ENCODE assay signal across 17 mouse cellular contexts in the genomic region with DNA sequence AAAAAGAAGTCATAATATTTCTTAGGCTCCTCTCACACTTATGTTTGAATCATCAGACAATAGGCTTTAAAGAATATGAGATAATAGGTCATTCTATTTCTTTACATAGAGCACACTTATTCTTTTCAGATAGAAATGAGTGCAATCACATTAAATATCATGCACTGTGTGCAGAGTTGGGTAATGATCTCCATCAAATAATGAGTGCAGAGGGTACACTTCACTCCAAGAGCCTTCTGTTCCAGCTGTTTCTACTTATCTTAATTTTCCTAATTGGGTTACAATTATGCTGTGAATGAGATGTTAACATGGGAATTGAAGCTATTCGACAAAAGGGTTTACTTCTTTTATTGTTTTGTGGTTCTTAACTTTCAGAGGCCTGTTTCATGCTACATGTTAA.
"Had no signal": no experiment of that assay in that cellular context is flagged by ENCODE, and none has a peak within 500 bp of the region (broad histone marks: within the 10 kb centered on the region; RNA-seq: fewer than 3 reads in every experiment).

No protein-coding gene starts in this region.

- H3K9ac ChIP-seq: kidney, embryonic 15.5 days; liver, embryonic 13.5 days; midbrain, embryonic 12.5 days; midbrain, embryonic 15.5 days; neural tube, embryonic 13.5 days had no signal

- H3K27ac ChIP-seq: kidney, embryonic 15.5 days; left cerebral cortex, adult 2 months; liver, embryonic 13.5 days; midbrain, embryonic 12.5 days; midbrain, embryonic 15.5 days; neural tube, embryonic 13.5 days had no signal

- H3K4me1 ChIP-seq: kidney, embryonic 15.5 days; liver, embryonic 13.5 days; midbrain, embryonic 12.5 days; midbrain, embryonic 15.5 days; neural tube, embryonic 13.5 days had no signal

- H3K4me3 ChIP-seq: kidney, embryonic 15.5 days; left cerebral cortex, adult 2 months; liver, embryonic 13.5 days; midbrain, embryonic 12.5 days; midbrain, embryonic 15.5 days; myocyte; neural tube, embryonic 13.5 days had no signal

- ATAC-seq: midbrain, embryonic 15.5 days had no signal

- H3K36me3 ChIP-seq: kidney, embryonic 15.5 days; liver, embryonic 13.5 days; midbrain, embryonic 12.5 days; midbrain, embryonic 15.5 days; neural tube, embryonic 13.5 days had no signal

- DNase-seq: kidney, adult 8-10 months; kidney, postnatal 10 days; kidney, postnatal 36 days; layer of hippocampus, postnatal 36 days; liver, embryonic 13.5 days; lung, adult 2 months; lung, postnatal 14 days; lung, postnatal 4 days; thymus, adult 2 months; thymus, postnatal 14 days; thymus, postnatal 4 days had no signal

- H3K27me3 ChIP-seq: kidney, embryonic 15.5 days; liver, embryonic 13.5 days; midbrain, embryonic 12.5 days; midbrain, embryonic 15.5 days; neural tube, embryonic 13.5 days had no signal

- H3K9me3 ChIP-seq: kidney, embryonic 15.5 days; liver, embryonic 13.5 days; midbrain, embryonic 12.5 days; midbrain, embryonic 15.5 days; neural tube, embryonic 13.5 days had no signal

- H3K4me2 ChIP-seq: kidney, embryonic 15.5 days; liver, embryonic 13.5 days; midbrain, embryonic 12.5 days; midbrain, embryonic 15.5 days; neural tube, embryonic 13.5 days had no signal
